Mouse (Mus musculus): ENCODE results near the gene Epb41l3. TPM values are rescaled to one million over a fixed set of nuclear protein-coding genes. Genes with fewer than 3 reads are reported as not detected.

Epb41l3 gene
- total and polyA plus RNA-seq, 2 experiments from 2014 or later: 41.9 to 53.7 TPM

DNA sequence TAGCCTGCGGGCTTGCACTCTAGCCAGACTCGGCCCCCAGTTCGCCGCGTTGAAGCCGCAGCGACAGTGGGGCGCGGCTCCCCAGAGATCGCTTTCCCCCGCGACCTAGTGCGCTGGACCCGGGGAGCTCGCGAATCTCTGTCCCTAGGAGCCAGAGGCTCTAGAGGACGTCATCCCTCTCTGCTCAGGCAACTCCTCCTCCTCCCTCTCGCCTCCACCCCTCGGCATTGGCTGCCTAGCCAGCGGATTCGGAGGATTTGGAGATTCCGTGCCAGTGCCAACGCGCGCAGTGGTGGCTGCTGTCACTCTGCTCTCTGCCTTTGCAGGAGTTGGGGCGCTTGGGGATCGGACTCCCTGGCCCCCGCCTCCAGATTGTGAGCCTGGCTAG lies 749 bp downstream of the Epb41l3 start:
- no peaks in the 10 kb centered on the region for H3K36me3 ChIP-seq (replicated peaks; ENCODE audit: control insufficient read depth, insufficient read depth, low read length)
- H3K9me3 ChIP-seq (replicated peaks; ENCODE audit: control insufficient read depth, low read length): no peaks in the 10 kb centered on the region
- peak overlapping the region; percentile 58 for H3K4me3 ChIP-seq (ENCODE audit: low read depth, low read length)
- H3K9ac ChIP-seq (replicated peaks; ENCODE audit: low read depth, low read length): peak overlapping the region; percentile 36
- H3K4me1 ChIP-seq (ENCODE audit: control insufficient read depth, insufficient read depth): no peaks in the 10 kb centered on the region
- H3K27me3 ChIP-seq (ENCODE audit: control insufficient read depth, insufficient read depth, low read length): peaks cover 39% of the 10 kb centered on the region
- no peak overlapping the region for H3K27ac ChIP-seq (ENCODE audit: low read depth)
- peak; percentile 40 for DNase-seq (ENCODE audit: low spot score)
- 2% methylated on average over 22 of the region's 28 CpGs for WGBS
- peak overlapping the region; percentile 99 for H3K4me2 ChIP-seq (ENCODE audit: low read depth, low read length)
- TF ChIP-seq CTCF (IDR thresholded peaks at IDR 0.05; ENCODE audit: low read depth) (no peak), EP300 (IDR thresholded peaks at IDR 0.05; ENCODE audit: low read depth) (no peak)
- ATAC-seq (ENCODE audit: insufficient read depth, low read depth): peak; percentile 68

DNA sequence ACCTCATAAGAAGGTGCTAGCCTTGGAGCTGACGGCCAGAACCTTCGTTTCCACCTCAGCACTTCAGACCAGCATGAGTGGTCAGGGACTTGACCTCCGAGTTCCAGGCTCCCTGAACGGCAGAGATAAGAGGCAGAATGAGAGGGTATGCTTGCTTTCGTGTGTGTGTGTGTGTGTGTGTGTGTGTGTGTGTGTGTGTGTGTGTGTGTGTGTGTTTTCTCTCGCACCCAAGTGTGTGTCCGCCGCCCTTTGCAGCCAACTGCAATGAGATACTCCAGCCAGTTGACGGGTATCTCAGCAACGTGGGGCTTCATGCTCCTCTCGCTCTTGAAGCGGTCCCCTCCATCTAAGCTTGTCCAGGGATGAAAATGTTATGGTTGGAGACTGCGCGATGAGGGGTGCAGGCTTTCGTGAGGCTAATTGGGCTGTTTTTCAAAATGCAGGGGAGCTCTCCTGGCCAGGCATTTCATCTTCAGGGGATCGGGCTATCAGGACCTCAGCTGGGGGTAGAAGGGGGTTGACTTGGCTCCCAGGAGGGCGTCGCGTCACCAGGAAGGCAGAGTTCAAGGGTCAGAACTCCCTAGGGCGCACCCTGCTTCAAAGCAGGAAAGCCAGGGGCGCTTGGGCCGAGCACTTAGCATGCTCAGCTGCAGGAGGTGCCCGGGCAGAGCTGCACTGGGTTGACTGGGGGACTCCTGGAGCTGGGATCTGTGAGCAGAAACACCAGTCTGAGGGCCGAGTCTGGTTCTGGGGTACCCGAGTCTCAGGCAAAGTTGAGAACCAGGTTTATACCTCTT lies 1.5 kb downstream of the Epb41l3 start:
- no peak overlapping the region for H3K27ac ChIP-seq (ENCODE audit: low read depth)
- no peaks in the 10 kb centered on the region for H3K36me3 ChIP-seq (replicated peaks; ENCODE audit: control insufficient read depth, insufficient read depth, low read length)
- no peaks in the 10 kb centered on the region for H3K4me1 ChIP-seq (ENCODE audit: control insufficient read depth, insufficient read depth)
- peaks cover 39% of the 10 kb centered on the region for H3K27me3 ChIP-seq (ENCODE audit: control insufficient read depth, insufficient read depth, low read length)
- no peak for ATAC-seq (ENCODE audit: insufficient read depth, low read depth)
- H3K4me3 ChIP-seq (ENCODE audit: low read depth, low read length): peak overlapping the region; percentile 58
- WGBS: 3% methylated on average over 25 of the region's 25 CpGs
- H3K4me2 ChIP-seq (ENCODE audit: low read depth, low read length): peak overlapping the region; percentile 99
- no peak overlapping the region for H3K9ac ChIP-seq (replicated peaks; ENCODE audit: low read depth, low read length)
- DNase-seq (ENCODE audit: low spot score): no peak
- no peak for TF ChIP-seq CTCF (IDR thresholded peaks at IDR 0.05; ENCODE audit: low read depth)
- TF ChIP-seq EP300 (IDR thresholded peaks at IDR 0.05; ENCODE audit: low read depth): no peak
- no peaks in the 10 kb centered on the region for H3K9me3 ChIP-seq (replicated peaks; ENCODE audit: control insufficient read depth, low read length)

DNA sequence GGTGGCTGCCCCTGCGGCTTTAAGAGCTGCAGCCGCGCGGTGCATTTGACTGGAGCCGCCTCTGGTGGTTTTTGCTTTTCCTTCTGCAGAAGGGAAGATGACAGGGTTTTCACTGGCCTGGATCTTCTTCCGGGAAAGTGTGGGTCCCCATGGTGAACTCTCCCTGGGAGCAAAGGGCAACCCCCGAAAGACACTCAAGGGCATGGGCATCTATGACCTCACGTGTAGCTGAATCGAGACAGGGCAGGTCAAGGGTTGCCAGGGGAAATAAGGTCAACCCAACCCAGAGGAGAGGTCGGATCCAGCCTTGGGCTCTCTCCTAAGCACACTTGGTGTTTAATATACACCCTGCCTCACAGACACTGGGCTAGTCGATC lies 2.0 kb downstream of the Epb41l3 start:
- peak overlapping the region; percentile 58; the same call in 1 of the 2 replicates for H3K4me3 ChIP-seq (ENCODE audit: low read depth, low read length)
- H3K27ac ChIP-seq (ENCODE audit: low read depth): no peak overlapping the region
- peaks cover 39% of the 10 kb centered on the region for H3K27me3 ChIP-seq (ENCODE audit: control insufficient read depth, insufficient read depth, low read length)
- no peaks in the 10 kb centered on the region for H3K9me3 ChIP-seq (replicated peaks; ENCODE audit: control insufficient read depth, low read length)
- 33% methylated on average over 11 of the region's 11 CpGs for WGBS
- H3K4me2 ChIP-seq (ENCODE audit: low read depth, low read length): peak overlapping the region; percentile 99; the same call in 1 of the 2 replicates
- no peaks in the 10 kb centered on the region for H3K4me1 ChIP-seq (ENCODE audit: control insufficient read depth, insufficient read depth)
- no peak overlapping the region for H3K9ac ChIP-seq (replicated peaks; ENCODE audit: low read depth, low read length)
- ATAC-seq (ENCODE audit: insufficient read depth, low read depth): no peak
- TF ChIP-seq EP300 (IDR thresholded peaks at IDR 0.05; ENCODE audit: low read depth) (no peak), CTCF (IDR thresholded peaks at IDR 0.05; ENCODE audit: low read depth) (no peak)
- H3K36me3 ChIP-seq (replicated peaks; ENCODE audit: control insufficient read depth, insufficient read depth, low read length): no peaks in the 10 kb centered on the region
- no peak for DNase-seq (ENCODE audit: low spot score)

DNA sequence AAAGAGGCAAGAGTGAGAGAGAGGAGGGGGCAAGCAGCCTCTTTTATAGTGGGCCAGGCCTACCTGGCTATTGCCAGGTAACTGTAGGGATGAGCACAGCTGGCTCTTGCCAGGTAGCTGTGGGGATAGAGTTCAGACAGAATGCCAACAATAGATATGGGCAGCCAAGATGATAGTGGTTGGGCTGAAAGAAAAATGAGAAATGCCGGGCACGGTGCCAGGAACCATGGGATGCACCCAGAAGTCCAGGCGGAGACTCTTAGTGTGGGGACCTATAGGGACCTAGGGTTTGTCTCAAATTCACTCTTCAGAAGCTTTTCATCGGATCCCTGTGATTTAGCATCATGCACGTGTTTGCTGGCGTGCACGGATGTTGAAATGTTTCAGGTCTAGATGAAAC lies 6.8 kb downstream of the Epb41l3 start:
- Histone ChIP-seq H3K4me2 (ENCODE audit: low read depth, low read length) (no peak overlapping the region), H3K4me3 (ENCODE audit: low read depth, low read length) (no peak overlapping the region), H3K27me3 (ENCODE audit: control insufficient read depth, insufficient read depth, low read length) (peaks cover 8% of the 10 kb centered on the region; the same call in 1 of the 2 replicates), H3K27ac (ENCODE audit: low read depth) (no peak overlapping the region), H3K36me3 (replicated peaks; ENCODE audit: control insufficient read depth, insufficient read depth, low read length) (no peaks in the 10 kb centered on the region), H3K9ac (replicated peaks; ENCODE audit: low read depth, low read length) (no peak overlapping the region), H3K4me1 (ENCODE audit: control insufficient read depth, insufficient read depth) (no peaks in the 10 kb centered on the region), H3K9me3 (replicated peaks; ENCODE audit: control insufficient read depth, low read length) (no peaks in the 10 kb centered on the region)
- no peak for TF ChIP-seq EP300 (IDR thresholded peaks at IDR 0.05; ENCODE audit: low read depth)
- TF ChIP-seq CTCF (IDR thresholded peaks at IDR 0.05; ENCODE audit: low read depth): no peak
- 73% methylated on average over 7 of the region's 7 CpGs for WGBS
- no peak for ATAC-seq (ENCODE audit: insufficient read depth, low read depth)
- DNase-seq (ENCODE audit: low spot score): no peak

DNA sequence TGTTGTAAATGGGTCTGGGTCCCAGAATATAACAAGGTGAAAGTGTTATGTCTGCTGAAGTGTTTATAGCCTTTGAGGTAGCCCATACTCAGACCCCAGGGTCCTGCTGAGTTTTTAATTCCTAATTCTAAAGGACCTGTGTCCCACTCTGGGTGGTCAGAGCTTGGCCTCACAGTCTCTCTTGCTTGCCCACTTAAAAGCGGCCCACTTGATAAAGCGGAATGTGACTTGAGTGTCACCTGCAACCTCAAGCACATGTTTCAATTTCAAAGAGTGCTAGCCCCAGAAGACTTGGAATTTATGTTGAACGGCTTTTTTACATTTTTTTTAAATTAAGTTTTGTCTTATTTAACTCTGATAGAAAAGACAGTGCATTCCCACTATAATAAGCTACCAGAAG lies 16.1 kb downstream of the Epb41l3 start:
- DNase-seq (ENCODE audit: low spot score): no peak
- Histone ChIP-seq H3K9me3 (replicated peaks; ENCODE audit: control insufficient read depth, low read length) (no peaks in the 10 kb centered on the region), H3K4me2 (ENCODE audit: low read depth, low read length) (no peak overlapping the region), H3K4me1 (ENCODE audit: control insufficient read depth, insufficient read depth) (no peaks in the 10 kb centered on the region), H3K27ac (ENCODE audit: low read depth) (no peak overlapping the region), H3K9ac (replicated peaks; ENCODE audit: low read depth, low read length) (no peak overlapping the region), H3K4me3 (ENCODE audit: low read depth, low read length) (no peak overlapping the region), H3K27me3 (ENCODE audit: control insufficient read depth, insufficient read depth, low read length) (no peaks in the 10 kb centered on the region), H3K36me3 (replicated peaks; ENCODE audit: control insufficient read depth, insufficient read depth, low read length) (no peaks in the 10 kb centered on the region)
- no peak for TF ChIP-seq EP300 (IDR thresholded peaks at IDR 0.05; ENCODE audit: low read depth)
- TF ChIP-seq CTCF (IDR thresholded peaks at IDR 0.05; ENCODE audit: low read depth): no peak
- WGBS: 83% methylated on average over 3 of the region's 3 CpGs
- ATAC-seq (ENCODE audit: insufficient read depth, low read depth): no peak

DNA sequence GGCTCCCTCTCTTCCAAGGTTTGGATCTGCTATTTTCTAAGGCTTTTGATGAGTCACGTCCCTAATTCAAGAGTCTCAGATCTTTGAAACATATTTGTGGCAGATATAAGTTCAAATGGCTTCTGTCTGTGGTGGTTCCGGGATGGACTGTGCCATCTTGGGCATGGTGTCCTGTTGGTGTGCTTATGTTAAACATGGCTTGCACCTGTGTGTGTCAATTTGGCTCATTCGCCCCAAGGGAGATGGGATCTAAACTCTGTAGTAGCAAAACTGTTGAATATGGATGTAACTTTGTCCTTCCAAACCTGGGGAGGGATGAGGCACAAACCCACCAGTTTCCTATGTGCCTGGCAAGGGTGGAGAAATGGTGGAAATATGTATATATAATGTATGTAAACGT lies 21.6 kb downstream of the Epb41l3 start:
- H3K27me3 ChIP-seq (ENCODE audit: control insufficient read depth, insufficient read depth, low read length): no peaks in the 10 kb centered on the region
- 87% methylated on average over 4 of the region's 4 CpGs for WGBS
- no peak overlapping the region for H3K27ac ChIP-seq (ENCODE audit: low read depth)
- no peaks in the 10 kb centered on the region for H3K36me3 ChIP-seq (replicated peaks; ENCODE audit: control insufficient read depth, insufficient read depth, low read length)
- no peak overlapping the region for H3K9ac ChIP-seq (replicated peaks; ENCODE audit: low read depth, low read length)
- no peaks in the 10 kb centered on the region for H3K4me1 ChIP-seq (ENCODE audit: control insufficient read depth, insufficient read depth)
- no peak for TF ChIP-seq CTCF (IDR thresholded peaks at IDR 0.05; ENCODE audit: low read depth)
- no peak for TF ChIP-seq EP300 (IDR thresholded peaks at IDR 0.05; ENCODE audit: low read depth)
- DNase-seq (ENCODE audit: low spot score): no peak
- no peak overlapping the region for H3K4me3 ChIP-seq (ENCODE audit: low read depth, low read length)
- no peak for ATAC-seq (ENCODE audit: insufficient read depth, low read depth)
- H3K4me2 ChIP-seq (ENCODE audit: low read depth, low read length): no peak overlapping the region
- no peaks in the 10 kb centered on the region for H3K9me3 ChIP-seq (replicated peaks; ENCODE audit: control insufficient read depth, low read length)

Data from heart, postnatal 0 days (tissue).